Mouse (Mus musculus): ENCODE measurements around the gene Gpr35.
"Not testable (repeated sequence)": the region's sequence is repeated elsewhere in the genome, so short reads cannot be mapped to it uniquely, and the experiment has no call there.

Gene Gpr35

DNA sequence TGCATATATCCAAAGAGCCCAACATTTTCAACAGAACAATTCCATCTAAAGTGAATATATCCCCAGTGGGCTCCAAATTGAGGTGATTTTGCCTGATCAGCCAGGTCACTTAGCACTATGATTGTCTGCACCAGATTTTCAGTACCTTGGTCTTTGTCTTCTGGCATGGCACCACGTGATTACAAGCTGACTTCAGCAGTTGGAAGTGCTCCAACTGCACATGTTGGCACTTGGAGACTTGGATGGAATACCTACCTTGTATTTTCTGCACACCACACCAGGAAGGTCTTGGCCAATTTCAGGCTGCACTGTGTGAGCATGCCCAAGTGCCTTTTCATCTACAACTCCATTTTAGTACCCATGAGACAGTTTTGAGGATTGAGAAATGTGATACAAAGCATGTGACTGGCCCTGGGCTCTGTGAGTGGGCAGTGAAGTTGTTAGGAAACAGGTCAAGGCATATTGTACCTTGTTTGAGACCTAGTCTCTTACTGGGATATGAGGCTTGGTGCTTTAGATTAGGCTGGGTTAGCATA is 20.4 kb upstream of the Gpr35 start:
- intact Hi-C loops (cut with DNase I) = no loop called here

DNA sequence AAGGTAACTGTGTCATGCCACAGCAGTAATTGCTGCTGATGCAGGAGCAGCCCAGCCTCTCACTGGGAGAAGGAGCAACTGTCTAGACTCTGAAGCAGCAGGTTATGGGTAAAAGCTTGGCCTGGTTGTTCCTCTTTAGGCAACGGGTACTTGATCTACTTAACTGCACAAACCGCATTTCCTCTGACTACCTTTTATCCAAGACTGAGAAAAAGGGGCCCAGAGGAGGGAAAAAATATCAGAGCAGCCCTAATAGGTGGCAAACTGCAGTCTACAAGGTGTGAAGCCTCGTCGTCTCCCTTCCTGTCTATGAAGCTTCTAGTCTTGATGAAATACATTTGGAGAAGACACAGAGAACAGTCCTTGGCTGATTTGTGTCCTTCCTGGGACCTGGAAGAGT is 17.1 kb upstream of the Gpr35 start:
- intact Hi-C loops (cut with DNase I) = no loop called here

DNA sequence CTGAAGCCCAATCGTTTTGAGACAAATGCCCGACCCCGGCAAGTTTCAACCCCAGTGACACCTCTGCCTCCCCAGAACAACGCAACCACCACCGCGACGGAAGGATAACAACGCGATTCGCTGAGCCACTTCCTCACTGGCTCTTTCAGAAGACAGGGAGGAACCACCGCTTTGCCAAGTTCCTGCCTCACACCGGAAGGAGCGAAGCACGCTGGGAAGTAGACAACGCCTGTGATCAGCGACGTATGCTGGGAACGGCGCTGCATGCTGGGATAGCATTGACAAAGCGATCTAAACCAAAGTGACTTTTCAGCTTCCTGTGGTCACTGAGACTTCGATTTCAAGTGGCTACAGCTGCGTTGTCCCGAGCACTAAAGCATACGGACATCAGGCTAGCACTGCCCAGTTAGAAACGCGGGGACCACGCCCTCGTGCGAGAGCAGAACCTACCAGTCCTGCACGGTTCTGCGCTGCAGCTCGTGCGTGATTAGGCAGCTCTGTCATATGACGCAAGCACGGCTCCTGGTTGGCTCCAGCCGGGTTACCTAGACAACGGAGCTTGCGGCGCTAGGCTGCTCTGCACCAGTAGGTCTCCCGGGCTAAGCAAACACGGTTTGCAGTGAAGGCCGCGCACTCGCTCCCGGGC is 16.4 kb upstream of the Gpr35 start, which contains the start of gene Capn10:
Gene Capn10, plus strand, starts transcription at position 195 of the 646 bp plus-strand sequence.
- intact Hi-C loops (cut with DNase I) = no loop called here

DNA sequence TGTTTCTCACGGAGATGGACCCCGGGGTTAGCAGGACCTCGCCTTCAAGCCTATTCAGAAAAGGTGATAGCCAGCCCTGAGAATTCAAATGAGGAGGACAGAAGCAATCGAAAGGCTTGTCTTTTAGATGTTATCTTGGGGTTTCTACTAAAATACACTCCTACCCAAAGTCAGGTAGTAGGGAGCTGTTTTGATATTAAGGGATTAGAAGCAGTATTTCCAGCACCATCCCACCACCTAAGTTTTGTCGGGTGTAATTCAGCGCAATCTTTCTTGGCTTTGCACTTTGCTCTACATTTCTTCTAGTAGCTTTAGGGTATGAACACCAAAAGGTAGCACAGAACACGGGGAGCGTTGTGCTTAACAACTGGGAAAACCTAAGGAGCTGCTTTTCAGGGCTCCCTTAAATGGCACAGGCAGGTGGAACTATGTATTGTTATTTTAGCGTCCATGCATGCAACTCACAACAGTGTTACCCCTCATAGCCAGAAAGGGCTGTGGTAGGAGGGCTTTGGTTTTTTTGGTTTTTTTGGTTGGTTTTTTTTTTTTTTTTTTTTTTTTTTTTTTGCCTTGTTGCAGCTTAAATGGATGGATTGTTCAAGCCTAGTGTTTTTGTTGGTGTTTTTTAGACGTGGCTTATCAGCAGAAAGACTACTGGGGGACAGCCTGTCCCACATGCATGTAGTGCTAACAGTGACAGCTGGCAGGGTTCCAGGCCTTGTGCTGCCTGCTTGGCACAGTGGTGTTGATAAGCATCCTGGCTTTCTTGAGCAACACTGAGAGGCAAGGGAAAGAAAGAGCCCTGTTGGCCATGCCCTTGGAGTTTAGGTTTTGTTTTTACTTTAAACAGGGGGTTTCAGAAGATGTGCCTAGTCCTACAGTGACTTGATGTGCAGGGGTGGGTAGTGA is 15.4 kb upstream of the Gpr35 start:
- intact Hi-C loops (cut with DNase I) = no loop called here

GRCm38 (mm10) chr1:92935977-92936376 is 14.7 kb upstream of the Gpr35 start:
- intact Hi-C loops (cut with DNase I) = no loop called here

GRCm38 (mm10) chr1:92936467-92936866 is 14.2 kb upstream of the Gpr35 start:
- intact Hi-C loops (cut with DNase I) = no loop called here

DNA sequence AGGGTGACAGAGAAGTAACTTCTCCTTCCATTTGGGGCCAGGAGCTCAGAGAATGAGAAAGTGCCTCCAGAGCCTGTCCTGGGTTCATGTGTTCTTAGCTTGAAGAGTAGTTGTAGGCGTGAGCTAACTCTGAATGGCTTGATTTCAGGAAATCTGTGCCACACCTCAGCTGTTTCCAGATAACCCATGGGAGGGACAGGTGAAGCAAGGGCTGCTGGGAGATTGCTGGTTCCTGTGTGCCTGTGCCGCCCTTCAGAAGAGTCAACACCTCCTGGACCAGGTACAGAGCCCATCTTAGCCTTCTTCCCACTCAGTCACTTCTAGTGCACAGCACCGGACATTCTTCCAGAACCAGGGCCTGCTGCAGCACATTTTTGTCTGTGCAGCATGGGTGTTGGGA is 12.9 kb upstream of the Gpr35 start:
- intact Hi-C loops (cut with DNase I) = no loop called here

DNA sequence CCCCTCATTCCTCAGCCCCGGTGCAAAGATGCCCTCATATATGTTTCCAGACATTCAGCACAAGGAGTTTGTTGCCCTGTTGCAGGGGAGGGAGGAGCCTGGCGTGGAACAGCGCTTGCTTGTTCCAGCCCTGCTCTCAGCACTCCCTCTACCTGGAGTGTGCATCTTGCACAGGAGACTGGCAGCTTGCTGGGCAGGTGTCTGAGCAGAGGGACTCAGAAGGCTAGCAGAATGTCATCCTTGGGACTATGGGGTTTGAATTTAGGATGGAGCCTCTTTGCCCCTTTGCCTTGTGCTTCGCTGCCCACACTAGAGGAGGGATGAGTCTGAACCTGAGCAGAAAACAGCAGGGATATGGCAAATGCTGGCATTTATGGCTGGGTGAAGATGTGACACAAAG is 10.9 kb upstream of the Gpr35 start:
- intact Hi-C loops (cut with DNase I) = no loop called here

DNA sequence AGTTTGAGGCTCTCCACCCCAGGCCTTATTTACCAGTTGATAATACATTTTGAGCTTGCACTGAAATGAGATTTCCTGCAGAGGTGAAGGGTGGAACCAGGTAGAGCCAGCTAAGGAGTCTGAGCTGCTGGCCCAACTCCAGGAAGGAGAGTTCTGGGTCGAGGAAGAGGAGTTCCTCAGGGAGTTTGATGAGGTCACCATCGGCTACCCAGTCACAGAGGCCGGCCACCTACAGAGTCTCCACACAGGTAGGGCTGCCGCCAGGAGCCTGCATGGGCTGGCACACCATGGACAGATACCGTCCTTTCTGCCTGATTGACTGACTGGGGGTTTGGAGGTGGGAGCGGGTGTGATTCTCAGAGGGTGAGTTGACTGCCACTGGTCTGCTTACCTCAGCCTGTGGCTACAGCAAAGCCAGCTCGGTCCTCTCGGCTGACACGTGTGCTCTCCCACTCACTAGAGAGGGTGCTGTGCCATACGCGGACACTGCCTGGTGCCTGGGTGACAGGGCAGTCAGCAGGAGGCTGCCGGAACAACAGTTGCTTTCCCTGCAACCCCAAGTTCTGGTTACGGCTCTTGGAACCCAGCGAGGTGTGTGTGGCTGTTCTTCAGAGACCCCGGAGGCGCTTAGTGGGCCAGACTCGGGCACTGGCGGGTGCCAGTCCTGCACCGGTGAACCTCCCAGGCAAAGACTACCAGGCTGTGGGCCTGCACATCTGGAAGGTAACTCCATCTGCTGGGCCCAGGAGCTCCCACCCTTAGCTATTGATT is 7.3 kb upstream of the Gpr35 start:
- intact Hi-C loops (cut with DNase I) = no loop called here

GRCm38 (mm10) chr1:92947966-92948365 is 2.7 kb upstream of the Gpr35 start:
- intact Hi-C loops (cut with DNase I) = no loop called here

DNA sequence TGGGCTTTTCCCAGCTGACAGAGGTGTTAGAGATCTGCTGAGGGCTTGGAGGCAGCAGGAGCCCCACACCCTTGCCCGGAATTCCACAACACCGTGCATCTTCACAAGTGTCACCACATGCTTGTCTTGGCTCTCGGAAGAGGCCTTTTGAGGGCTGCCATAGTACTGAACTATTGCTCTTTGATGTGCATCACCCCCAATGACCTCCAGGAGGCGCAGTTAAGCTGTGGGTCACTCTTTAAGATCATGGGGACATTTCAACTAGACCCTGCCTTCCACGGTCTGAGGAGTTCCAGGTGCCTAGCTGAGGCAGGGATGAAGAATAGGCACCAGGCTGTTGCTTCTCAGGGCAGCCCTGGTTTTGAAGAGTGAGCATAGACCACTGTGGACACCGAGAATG is 1.2 kb upstream of the Gpr35 start:
- intact Hi-C loops (cut with DNase I) = no loop called here

GRCm38 (mm10) chr1:92953641-92954040 is 3.0 kb downstream of the Gpr35 start:
- intact Hi-C loops (cut with DNase I) = loop anchor here (10.0 kb wide), 1 partner anchor 171 kb away; no protein-coding TSS in a partner anchor

DNA sequence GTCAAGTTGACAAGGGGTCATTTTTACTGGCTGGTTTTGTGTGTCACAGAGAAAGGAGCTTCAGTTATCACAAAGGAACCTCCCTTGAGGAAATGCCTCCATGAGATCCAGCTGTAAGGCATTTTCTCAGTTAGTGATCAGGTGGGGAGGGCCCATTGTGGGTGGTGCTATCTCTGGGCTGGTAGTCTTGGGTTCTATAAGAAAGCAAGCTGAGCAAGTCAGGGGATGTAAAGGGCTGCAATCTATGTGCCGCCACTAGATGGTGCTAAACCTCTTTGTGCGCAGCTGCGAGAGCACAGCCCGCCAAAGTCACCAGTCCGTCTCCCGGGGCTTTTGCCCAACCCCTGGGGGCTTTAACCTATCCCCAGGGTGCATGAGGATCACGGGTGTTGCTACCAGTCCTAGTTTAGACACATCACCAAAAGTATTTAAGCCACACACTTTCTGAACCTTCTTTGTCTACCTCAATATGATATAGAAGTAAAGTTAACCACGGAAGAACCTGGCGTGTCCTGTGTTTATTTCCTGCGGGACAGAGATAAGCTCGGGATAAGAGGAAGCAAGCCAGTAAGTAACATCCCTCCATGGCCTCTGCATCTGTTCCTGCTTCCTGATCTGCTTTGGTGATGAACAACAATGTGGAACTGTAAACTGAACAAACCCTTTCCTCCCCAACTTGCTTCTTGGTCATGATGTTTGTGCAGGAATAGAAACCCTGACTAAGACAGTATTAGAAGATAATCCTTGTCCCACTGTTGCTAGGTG is 6.1 kb downstream of the Gpr35 start:
- intact Hi-C loops (cut with DNase I) = loop anchor here (2.0 to 10.0 kb wide), 3 partner anchors 54 to 168 kb away; no protein-coding TSS in a partner anchor

DNA sequence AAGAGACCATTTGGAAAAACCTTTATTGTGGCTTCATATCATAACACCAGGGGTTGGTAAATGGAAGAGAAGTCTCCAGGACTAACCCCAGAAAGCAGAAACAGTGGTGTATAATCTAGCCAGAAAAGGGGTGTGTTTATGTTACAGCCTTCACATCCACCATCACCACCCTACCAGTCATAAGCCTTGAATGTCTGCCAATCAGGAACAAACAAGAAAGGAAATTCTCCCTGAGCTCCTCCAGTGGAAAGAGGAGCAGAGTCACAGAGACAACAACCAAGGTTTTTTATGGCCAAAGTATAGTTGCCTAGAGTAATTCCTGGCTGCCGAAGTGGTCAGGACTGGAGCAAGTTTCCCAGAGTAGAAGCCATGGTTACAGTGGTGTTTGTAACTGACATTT is 8.3 kb downstream of the Gpr35 start:
- intact Hi-C loops (cut with DNase I) = loop anchor here (5.0 to 10.0 kb wide), 2 partner anchors 123 to 166 kb away; no protein-coding TSS in a partner anchor

- intact Hi-C loops (cut with DNase I) = not testable (repeated sequence)
Measured at GRCm38 (mm10) chr1:92970791-92971190, 20.1 kb downstream of the Gpr35 start.

- intact Hi-C loops (cut with DNase I) = no loop called here
Measured at GRCm38 (mm10) chr1:92971879-92972795, 21.5 kb downstream of the Gpr35 start.

GRCm38 (mm10) chr1:92972854-92973253 is 22.2 kb downstream of the Gpr35 start:
- intact Hi-C loops (cut with DNase I) = no loop called here

DNA sequence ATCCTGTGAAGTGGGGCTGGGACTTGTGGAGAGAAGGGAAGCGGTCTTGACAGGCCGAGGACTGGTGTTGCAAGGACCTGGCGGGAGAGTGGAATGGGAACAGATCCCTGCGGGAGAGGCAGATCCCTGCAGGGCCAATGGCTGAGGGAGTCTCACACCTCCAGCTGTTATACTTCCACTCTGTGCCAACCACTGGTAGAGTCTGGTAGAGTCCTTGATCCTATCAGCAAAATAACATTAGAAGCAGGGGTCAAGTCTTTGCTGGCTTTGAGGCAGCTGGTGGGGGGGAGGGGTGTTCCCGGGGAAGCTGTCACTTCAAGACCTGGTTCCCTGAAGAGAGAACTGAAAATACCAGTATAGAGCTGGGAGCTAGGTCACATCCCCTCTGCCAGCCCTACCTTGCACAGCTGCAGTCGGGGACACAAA is 25.5 kb downstream of the Gpr35 start:
- intact Hi-C loops (cut with DNase I) = no loop called here

GRCm38 (mm10) chr1:92978645-92979044 is 28.0 kb downstream of the Gpr35 start:
- intact Hi-C loops (cut with DNase I) = no loop called here

All from adrenal gland (tissue).